Mouse (Mus musculus): ENCODE data around the gene Nfam1. TPM values are rescaled to one million over a fixed set of nuclear protein-coding genes. Genes with fewer than 3 reads are reported as not detected.

The Nfam1 gene
- total and polyA plus RNA-seq, 3 experiments = 7.4 to 10.5 TPM; not detected in 1

DNA sequence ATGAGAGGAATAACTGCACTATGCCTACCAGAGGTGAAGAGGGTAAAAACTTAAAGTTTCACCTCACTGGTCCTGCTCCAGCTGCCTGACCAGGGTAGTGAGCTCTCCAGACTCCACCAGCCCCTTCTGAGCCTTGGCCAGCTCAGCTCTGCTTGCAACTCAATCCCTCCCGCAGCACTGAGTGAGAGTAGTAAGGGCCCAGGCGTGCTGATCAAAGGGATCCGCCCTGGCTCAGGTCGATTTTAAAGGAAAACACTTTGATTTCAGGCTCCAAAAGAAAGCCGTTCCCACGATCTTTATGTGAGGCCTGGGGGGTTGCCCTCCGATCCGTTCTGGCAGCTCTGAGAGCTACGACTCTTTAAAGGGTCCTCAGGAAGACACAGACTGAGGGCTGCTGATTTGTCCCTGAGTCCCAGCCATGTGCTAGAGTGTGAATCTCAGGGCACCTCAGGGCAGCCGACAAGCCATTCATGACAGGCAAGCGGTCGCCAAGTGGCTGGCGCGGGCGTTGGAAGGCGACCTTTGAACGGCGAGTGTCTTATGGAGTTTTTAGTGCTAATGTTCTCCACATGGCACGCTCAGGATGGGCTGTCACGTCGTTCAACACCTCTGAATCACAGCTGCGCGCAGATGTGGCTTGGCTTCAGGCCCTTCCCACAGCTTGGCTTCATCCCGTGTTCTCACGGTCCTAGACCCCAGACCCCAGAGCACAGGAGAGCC, 7.9 kb downstream of the Nfam1 start:
- H3K9ac ChIP-seq (ENCODE audit: control insufficient read depth, low read depth, low read length, poor library complexity, severe bottlenecking) = no peak overlapping the region
- TF ChIP-seq CHD1 (IDR thresholded peaks at IDR 0.05; ENCODE audit: low read depth, low read length) (no peak), UBTF (IDR thresholded peaks at IDR 0.05; ENCODE audit: borderline replicate concordance, insufficient read depth, low read depth, low read length) (no peak), HCFC1 (IDR thresholded peaks at IDR 0.05; ENCODE audit: low read depth, low read length) (no peak), USF2 (IDR thresholded peaks at IDR 0.05; ENCODE audit: borderline replicate concordance in 1 of 2, insufficient read depth in 1 of 2, low read depth in 1 of 2, low read length in 2 of 2) (no peak), MEF2A (IDR thresholded peaks at IDR 0.05; ENCODE audit: extremely low read depth, insufficient replicate concordance, low read depth, low read length, poor library complexity, severe bottlenecking) (no peak), NELFE (IDR thresholded peaks at IDR 0.05; ENCODE audit: low read depth, low read length) (no peak)

DNA sequence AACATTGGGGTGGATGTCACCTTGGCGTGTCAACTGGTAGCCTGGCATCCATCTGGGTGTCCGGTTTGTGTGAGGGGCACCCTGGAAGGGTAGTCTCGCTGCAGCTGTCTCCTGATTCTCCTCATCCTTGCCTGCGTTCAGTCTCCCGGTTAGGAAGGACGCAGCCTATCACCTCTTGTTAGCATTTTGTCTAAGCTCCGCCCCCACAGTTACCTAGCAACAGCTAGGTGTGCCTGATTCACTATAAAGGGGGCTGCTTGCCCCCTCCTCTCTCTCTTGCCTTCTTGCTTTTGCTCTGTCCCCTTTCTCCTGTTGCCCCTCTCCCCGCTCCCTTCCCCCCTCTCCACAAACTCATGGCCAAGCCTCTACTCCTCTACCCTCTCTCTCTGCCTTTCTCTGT, 10.2 kb downstream of the Nfam1 start:
- Histone ChIP-seq H3K4me1 (ENCODE audit: control insufficient read depth in 1 of 2, insufficient read depth in 2 of 2, low read length in 2 of 2) (peaks cover 0 to 19% of the 10 kb centered on the region in 2 experiments; a peak in 1 of 4 replicates), H3K79me2 (ENCODE audit: control insufficient read depth, insufficient read depth, low read length, poor library complexity) (no peaks in the 10 kb centered on the region), H3K36me3 (ENCODE audit: control insufficient read depth in 1 of 2, insufficient read depth in 2 of 2, low read length in 2 of 2) (peaks cover 0 to 5% of the 10 kb centered on the region in 2 experiments; a peak in 1 of 4 replicates), H3K27me3 (ENCODE audit: control insufficient read depth in 1 of 2, insufficient read depth in 2 of 2, low read length in 2 of 2) (no peaks in the 10 kb centered on the region), H3K9ac (ENCODE audit: control insufficient read depth, low read depth, low read length, poor library complexity, severe bottlenecking) (no peak overlapping the region), H3K9me3 (replicated peaks; ENCODE audit: insufficient read depth, low read length) (no peaks in the 10 kb centered on the region), H3K4me3 (ENCODE audit: control insufficient read depth in 1 of 2, insufficient read depth in 1 of 2, low read depth in 2 of 2, low read length in 2 of 2) (no peak overlapping the region), H3K27ac (ENCODE audit: control insufficient read depth, low read depth, low read length) (no peak overlapping the region)
- no peak for DNase-seq (ENCODE audit: low read depth, low spot score)
- TF ChIP-seq HCFC1 (IDR thresholded peaks at IDR 0.05; ENCODE audit: low read depth, low read length) (no peak), ETS1 (IDR thresholded peaks at IDR 0.05; ENCODE audit: low read depth, low read length) (no peak), SIN3A (IDR thresholded peaks at IDR 0.05; ENCODE audit: low read length) (no peak), RAD21 (IDR thresholded peaks at IDR 0.05; ENCODE audit: low read depth, low read length) (no peak), MAFK (IDR thresholded peaks at IDR 0.05; ENCODE audit: borderline replicate concordance, low read depth, low read length) (no peak), KAT2A (conservative IDR thresholded peaks at IDR 0.05; ENCODE audit: low read depth, low read length) (no peak), CHD1 (IDR thresholded peaks at IDR 0.05; ENCODE audit: low read depth, low read length) (no peak)

More for the DNA sequence above, 7.9 kb downstream of the Nfam1 start:
- Histone ChIP-seq H3K79me2 (ENCODE audit: control insufficient read depth, insufficient read depth, low read length, poor library complexity) (no peaks in the 10 kb centered on the region), H3K27ac (ENCODE audit: control insufficient read depth, low read depth, low read length) (no peak overlapping the region), H3K4me1 (ENCODE audit: control insufficient read depth in 1 of 2, insufficient read depth in 2 of 2, low read length in 2 of 2) (peaks cover 0 to 20% of the 10 kb centered on the region in 2 experiments; a peak in 1 of 4 replicates), H3K9me3 (replicated peaks; ENCODE audit: insufficient read depth, low read length) (no peaks in the 10 kb centered on the region), H3K36me3 (ENCODE audit: control insufficient read depth in 1 of 2, insufficient read depth in 2 of 2, low read length in 2 of 2) (peaks cover 0 to 5% of the 10 kb centered on the region in 2 experiments; a peak in 1 of 4 replicates), H3K4me3 (ENCODE audit: control insufficient read depth in 1 of 2, insufficient read depth in 1 of 2, low read depth in 2 of 2, low read length in 2 of 2) (no peak overlapping the region), H3K27me3 (ENCODE audit: control insufficient read depth in 1 of 2, insufficient read depth in 2 of 2, low read length in 2 of 2) (no peaks in the 10 kb centered on the region)
- DNase-seq (ENCODE audit: low read depth, low spot score) = no peak
